Mouse (Mus musculus) skeletal muscle tissue, adult 2 months (tissue): ENCODE data around the gene Rps6kb2.

Experiments used
- DNase-seq: peaks from one replicate; pipeline ENCODE4 v3.0.0-alpha.2; 2012; ENCODE audit warnings: low read depth, low spot score

Gene Rps6kb2

GRCm38 (mm10) chr19:4189051-4189620, 26.0 kb upstream of the Rps6kb2 start:
- DNase-seq: no peak

- peak; percentile 74 for DNase-seq
These were observed 24.1 kb upstream of the Rps6kb2 start for GRCm38 (mm10) chr19:4187303-4187702.

- no peak for DNase-seq
These were observed 22.1 kb upstream of the Rps6kb2 start for GRCm38 (mm10) chr19:4184976-4185975.

- DNase-seq: no peak
These were observed 20.5 kb upstream of the Rps6kb2 start for GRCm38 (mm10) chr19:4183689-4184088.

- DNase-seq: peak; percentile 64
These were observed 18.7 kb upstream of the Rps6kb2 start for GRCm38 (mm10) chr19:4181892-4182291.

GRCm38 (mm10) chr19:4180411-4180810, 17.3 kb upstream of the Rps6kb2 start:
- DNase-seq: no peak

GRCm38 (mm10) chr19:4175368-4175947, 12.3 kb upstream of the Rps6kb2 start, which contains the start of gene Carns1:
Gene Carns1 (minus strand): TSS chr19:4175479.
- DNase-seq: peak; percentile 80

GRCm38 (mm10) chr19:4172925-4173324, 9.8 kb upstream of the Rps6kb2 start:
- no peak for DNase-seq

GRCm38 (mm10) chr19:4171393-4172290, 8.5 kb upstream of the Rps6kb2 start:
- peak; percentile 56 for DNase-seq

GRCm38 (mm10) chr19:4170723-4171392, 7.7 kb upstream of the Rps6kb2 start:
- DNase-seq: no peak

- DNase-seq: no peak
These were observed 6.7 kb upstream of the Rps6kb2 start for GRCm38 (mm10) chr19:4169810-4170209.

GRCm38 (mm10) chr19:4169378-4169784, 6.2 kb upstream of the Rps6kb2 start:
- DNase-seq: peak; percentile 99

- no peak for DNase-seq
These were observed 3.7 kb upstream of the Rps6kb2 start for GRCm38 (mm10) chr19:4166678-4167476.

- no peak for DNase-seq
These were observed 1.6 kb upstream of the Rps6kb2 start for GRCm38 (mm10) chr19:4164721-4165120.

- no peak for DNase-seq
These were observed 946 bp upstream of the Rps6kb2 start for GRCm38 (mm10) chr19:4164100-4164499.

GRCm38 (mm10) chr19:4163543-4163887, 361 bp upstream of the Rps6kb2 start:
- no peak for DNase-seq

- no peak for DNase-seq
These were observed 4.1 kb downstream of the Rps6kb2 start for GRCm38 (mm10) chr19:4159049-4159448.

- no peak for DNase-seq
These were observed 6.4 kb downstream of the Rps6kb2 start for GRCm38 (mm10) chr19:4156771-4157170.

GRCm38 (mm10) chr19:4156073-4156579, 7.0 kb downstream of the Rps6kb2 start:
- no peak for DNase-seq
